Mouse (Mus musculus) CD4-positive helper T cell, adult 2 months (primary cell): ENCODE results near the gene Rad9b.
A peak's percentile ranks its signal among the peaks of the same experiment; 100 is the strongest.

ENCODE experiments used
- DNase-seq: peaks from one replicate; pipeline ENCODE4 v3.0.0-alpha.2; 2012; ENCODE audit warnings: low read depth, missing footprints, low spot score

Gene Rad9b

DNA sequence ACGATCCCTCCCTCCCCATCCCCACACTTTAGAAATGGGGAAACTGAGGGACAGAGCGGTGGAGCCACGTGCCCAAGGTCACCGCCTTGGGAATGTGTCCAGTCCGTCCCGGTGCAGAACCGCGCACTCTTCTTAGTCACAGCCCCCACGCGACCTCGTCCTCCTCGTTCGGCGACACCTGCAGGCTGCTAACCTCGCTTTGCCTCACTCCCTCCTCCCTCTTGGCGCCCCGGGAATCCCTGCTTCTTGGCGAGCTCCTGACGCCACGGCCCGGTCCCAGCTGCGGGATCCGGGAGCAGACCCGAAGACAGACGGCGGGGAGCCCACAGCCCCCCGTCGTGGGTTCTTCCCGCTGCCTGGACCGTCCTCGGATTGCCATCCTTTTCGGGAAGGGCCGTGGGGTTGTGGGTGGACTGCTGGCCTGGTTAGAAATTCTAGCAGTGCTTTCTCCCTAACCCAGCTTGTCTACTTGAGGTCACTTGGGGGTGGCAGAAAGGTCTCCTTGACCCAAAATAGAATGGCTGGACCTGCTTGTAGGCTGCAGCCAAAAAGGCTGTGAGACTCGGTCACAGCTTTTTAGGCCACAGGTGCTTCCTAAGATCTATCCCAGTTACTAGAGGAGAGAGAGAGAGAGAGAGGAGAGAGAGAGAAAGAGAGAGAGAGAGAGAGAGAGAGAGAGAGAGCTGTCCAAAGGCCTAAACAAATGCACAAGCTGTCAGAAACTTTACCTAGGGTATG lies 68.8 kb downstream of the Rad9b start:
- no peak for DNase-seq

DNA sequence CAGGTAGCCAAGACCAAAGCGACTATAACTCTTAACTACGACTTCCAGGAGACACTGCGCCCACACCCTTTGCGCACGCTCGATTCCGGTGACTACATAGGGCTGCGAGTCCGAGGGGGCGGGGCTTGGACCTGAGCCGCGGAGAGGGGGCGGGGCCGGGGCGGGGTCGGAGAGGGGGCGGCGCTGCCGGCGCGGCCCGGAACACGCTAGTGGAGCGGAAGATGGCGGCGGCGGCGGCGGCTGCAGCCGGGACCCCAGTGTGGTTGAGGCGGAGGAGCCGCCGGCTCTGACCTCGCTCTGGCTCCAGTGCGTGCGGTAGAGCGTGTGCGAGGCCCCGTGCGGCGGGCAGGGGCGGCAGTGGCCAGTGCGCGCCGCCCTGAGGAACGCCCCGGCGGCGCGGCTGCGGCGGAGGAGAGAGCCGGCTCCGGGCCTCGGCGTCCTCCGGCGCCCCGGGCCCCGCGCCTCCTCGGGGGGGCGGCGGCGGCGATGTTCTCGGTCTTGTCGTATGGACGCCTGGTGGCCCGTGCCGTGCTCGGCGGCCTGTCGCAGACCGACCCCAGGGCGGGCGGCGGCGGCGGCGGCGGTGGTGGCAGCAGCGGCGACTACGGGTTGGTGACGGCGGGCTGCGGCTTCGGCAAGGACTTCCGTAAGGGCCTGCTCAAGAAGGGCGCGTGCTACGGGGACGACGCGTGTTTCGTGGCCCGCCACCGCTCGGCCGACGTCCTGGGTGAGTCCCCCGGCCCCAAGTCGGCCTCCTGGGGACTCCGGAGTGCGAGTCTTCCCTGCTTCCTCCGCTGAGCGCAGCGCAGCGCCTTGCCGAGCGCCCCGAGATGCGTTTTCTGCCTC lies 69.6 kb downstream of the Rad9b start, which contains the start of gene Pptc7:
Gene Pptc7, plus strand, starts transcription at position 183 of the 846 bp plus-strand sequence.
- DNase-seq = peak; percentile 93

DNA sequence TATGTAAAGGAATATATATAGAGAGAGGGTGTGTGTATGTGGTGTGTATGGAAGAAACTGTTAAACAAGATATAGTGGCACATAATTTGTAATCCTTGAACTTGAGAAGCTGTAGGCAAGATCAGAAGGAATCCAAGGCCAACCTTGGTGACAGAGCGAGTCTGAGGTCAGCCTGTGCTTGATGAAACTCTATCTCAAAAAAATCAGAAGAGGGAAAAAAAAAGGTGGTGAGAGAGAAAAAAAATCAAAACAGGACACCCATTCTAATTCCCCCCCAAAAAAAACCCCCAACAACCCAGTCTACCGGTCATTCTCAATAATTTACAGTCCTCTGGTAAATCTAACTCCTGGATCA lies 70.2 kb downstream of the Rad9b start:
- no peak for DNase-seq

GRCm38 (mm10) chr5:122280827-122281462 lies 73.1 kb downstream of the Rad9b start:
- peak; percentile 34 for DNase-seq

GRCm38 (mm10) chr5:122280422-122280826 lies 73.6 kb downstream of the Rad9b start:
- DNase-seq = no peak

DNA sequence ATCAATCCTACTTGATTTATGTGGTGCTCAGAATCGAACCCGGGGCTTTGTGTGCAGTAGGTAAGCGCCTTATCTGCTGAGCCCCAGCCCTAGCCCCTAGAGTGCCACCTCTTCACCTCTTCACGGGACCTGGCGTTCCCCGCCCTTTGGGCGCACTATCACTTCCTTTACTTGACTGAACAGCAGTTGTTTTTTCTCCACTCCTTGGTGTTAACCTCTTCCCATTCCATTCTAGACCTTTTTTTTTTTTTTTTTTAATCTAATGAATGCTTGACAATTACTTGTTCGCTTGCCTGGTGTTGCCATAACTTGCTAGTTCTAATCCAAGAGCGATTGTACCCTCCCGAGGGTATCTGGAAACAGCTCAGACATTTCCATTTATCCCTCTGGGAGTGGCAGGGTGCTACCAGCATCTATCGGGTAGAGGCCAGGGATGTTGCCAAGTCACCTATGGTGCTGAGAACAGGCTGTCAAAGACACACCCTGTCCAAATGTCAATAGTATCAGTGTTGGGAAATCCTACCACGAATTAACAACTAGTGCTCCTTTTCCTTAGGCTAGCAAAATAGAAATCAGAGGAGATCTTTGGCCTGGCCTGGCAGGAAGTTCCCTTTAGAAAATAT lies 74.1 kb downstream of the Rad9b start:
- DNase-seq = no peak

GRCm38 (mm10) chr5:122278946-122279345 lies 75.1 kb downstream of the Rad9b start:
- no peak for DNase-seq

DNA sequence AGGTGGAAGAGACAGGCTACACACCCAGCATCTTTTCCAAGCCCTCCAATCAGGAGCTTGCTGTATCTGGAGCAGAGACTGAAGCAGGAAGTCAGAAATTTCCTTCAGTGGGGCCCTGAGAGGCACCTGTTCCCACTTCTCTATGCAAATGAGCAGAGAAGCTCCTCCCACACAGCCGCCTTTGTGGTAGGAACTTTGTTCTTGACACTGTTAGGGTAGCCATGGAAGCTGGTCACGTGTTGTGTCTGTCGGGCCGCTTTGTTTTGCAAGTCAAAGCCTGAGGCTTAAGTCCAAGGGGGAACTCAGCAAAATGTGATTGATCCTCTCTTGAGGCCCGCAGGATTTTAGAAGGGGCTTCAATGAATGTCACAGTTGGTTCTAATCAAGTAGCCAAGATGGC lies 79.2 kb downstream of the Rad9b start:
- peak; percentile 79 for DNase-seq
